Mouse (Mus musculus): ENCODE data around the gene Retnlb. TPM values are rescaled to one million over a fixed set of nuclear protein-coding genes. Genes with fewer than 3 reads are reported as not detected.

Retnlb gene
- polyA plus RNA-seq (2017; shearing (Covaris generic)): not detected

DNA sequence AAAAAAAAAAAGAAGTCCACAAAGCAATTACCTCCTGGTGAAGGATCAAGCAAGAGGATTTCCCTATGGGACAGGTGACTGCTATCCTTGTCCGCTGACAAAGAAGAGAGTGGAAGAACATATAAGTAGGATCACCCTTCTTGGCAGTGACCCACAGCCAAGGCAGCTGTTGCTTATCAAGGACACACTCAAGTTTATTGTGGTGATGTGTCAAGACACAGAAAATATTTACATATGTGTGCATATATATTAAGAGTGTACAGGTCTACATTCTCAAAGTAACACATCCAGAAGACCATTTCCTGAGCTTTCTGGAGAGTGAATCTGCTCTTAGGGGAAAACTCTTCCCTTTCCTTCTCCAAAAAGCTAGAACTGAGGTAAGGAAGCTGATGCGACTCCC lies at the start of gene Retnlb:
Gene Retnlb (plus strand): TSS at position 162 of the 400 bp plus-strand sequence.

DNA sequence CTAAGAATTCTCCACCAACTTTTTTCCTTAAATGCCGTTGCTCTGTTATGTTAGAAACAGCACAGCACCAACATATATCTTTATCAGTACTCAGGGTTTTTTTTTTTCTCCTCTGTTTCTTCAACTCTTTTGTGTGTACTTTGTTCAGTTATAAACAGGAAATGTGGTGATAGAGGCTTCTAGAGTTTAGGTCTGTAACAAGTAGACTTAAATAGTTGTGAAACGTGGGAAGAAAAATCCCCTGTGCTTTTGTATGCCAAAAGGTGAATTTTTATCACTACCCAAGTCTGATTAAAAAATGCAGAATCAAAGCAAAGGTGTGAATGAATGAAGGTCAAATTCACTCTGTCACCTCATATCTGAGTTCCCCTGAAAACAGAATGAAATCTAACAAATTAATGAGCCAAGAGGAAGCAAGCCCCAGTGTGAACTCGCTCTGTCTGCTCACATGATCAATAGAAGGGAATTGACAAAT lies 44.6 kb upstream of the Retnlb start, which contains the start of gene Trat1:
Gene Trat1 (minus strand): TSS at position 51 of the 475 bp plus-strand sequence.

DNA sequence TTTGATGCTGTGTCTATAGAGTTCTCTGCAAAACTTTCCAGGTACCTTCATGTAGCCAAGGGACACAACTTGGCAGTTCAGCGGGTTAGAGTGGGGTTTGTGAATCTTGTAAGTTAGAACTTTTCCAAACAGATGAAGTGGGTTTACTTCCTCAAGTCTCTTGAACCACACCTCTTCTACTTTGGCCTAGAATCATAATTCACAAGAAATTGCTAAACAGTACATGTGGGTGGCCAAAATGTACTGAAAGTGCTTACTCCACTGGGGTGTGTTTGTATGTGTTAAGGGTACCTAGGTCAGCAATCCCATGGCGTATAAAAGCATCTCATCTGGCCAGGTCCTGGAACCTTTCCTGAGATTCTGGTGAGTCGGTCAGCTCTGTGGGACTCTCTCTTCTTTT lies 25.6 kb downstream of the Retnlb start, which contains the start of gene Retnla:
Gene Retnla (plus strand): TSS at position 286 of the 400 bp plus-strand sequence.

Other genes starting within 250 kb of the Retnlb start
- gene Trat1, start 44.8 kb upstream of the Retnlb start, polyA plus RNA-seq (2017; shearing (Covaris generic)): 168 TPM
- gene Retnla, start 25.7 kb downstream of the Retnlb start, polyA plus RNA-seq (2017; shearing (Covaris generic)): not detected
- gene Retnlg, start 55.8 kb downstream of the Retnlb start, polyA plus RNA-seq (2017; shearing (Covaris generic)): not detected
- gene Dzip3, start 177.3 kb downstream of the Retnlb start, polyA plus RNA-seq (2017; shearing (Covaris generic)): 3.1 TPM
- gene Cip2a, start 177.3 kb downstream of the Retnlb start, polyA plus RNA-seq (2017; shearing (Covaris generic)): 3.4 TPM
- gene Myh15, start 240.6 kb downstream of the Retnlb start, polyA plus RNA-seq (2017; shearing (Covaris generic)): 0.04 TPM

Data from CD4-positive, CD25-positive, alpha-beta regulatory T cell, adult 9 weeks (primary cell).